Mouse (Mus musculus): ENCODE measurements around the gene Nradd. TPM values are rescaled to one million over a fixed set of nuclear protein-coding genes. Genes with fewer than 3 reads are reported as not detected.

Gene Nradd
- polyA plus RNA-seq, 1 experiment = 3.7 TPM

DNA sequence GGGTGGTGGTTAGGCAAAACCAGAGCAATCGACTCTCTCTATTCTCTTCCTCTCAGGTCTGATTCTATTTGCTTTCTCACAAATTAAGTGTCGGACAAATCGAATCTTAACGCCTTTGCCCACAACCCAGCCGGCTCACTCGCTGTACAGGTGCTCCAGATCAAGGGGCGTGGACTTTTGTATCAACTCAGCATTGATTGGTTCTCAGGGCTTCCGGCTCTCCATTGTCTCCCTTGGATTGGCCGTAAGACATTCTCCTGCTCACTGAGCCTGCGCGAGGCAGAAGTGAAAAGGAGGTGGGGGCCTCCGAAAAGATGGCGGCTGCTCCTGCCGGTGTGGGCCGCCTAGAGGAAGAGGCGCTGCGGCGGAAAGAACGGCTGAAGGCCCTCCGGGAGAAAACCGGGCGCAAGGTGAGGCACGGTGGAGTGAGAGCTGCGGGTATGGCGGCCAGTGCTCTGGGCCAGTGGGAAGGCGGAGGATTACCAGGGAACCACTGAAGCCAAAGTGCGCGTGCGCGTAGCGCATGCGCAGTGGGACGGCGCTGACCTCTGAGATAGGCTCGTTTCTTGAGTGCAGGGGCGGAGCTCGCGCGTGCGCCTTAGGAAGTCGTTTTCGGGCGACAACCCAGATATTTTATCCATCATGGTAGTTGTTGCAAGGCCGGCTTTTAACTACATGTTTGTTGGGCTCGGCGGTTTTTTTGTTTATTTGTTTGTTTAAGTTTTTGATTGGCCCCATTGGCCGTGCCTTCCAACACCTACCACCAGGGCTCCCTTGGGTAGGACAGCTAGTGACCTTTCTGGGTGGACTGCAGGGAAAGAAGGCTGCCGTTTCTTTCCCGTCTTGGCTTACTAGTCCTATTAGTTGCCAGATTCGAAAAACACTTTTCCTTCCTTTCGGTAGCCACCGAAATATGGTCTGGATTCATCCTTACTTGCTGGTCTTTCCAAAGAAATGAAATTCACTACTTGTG, 32.3 kb upstream of the Nradd start, which contains the start of gene Ccdc12:
TSS of gene Ccdc12 (plus strand) at position 255 of the 973 bp plus-strand sequence.
- TF ChIP-seq CTCF (IDR thresholded peaks at IDR 0.05; ENCODE audit: extremely low read depth, insufficient read length, insufficient replicate concordance, low read depth, low read length) = peak; percentile 14; the same call in 1 of the 2 replicates
- TF ChIP-seq POLR2A (IDR thresholded peaks at IDR 0.05; ENCODE audit: low read depth, low read length) = peak; percentile 80
- H3K27me3 ChIP-seq (ENCODE audit: control insufficient read depth, insufficient read depth, low read length) = no peaks in the 10 kb centered on the region
- under 1% methylated on average over 52 of the region's 52 CpGs for WGBS
- peak within 1 kb of the TSS; percentile 67 for H3K4me3 ChIP-seq (ENCODE audit: low read depth, low read length)
- H3K36me3 ChIP-seq (ENCODE audit: control insufficient read depth, insufficient read depth, low read length) = no peaks in the 10 kb centered on the region; the same call in 1 of the 2 replicates
- peak within 1 kb of the TSS; percentile 87 for H3K27ac ChIP-seq (ENCODE audit: insufficient read depth, low read depth, low read length)
- peaks cover 31% of the 10 kb centered on the region for H3K4me1 ChIP-seq (ENCODE audit: control insufficient read depth, insufficient read depth, insufficient read length, low read length)

DNA sequence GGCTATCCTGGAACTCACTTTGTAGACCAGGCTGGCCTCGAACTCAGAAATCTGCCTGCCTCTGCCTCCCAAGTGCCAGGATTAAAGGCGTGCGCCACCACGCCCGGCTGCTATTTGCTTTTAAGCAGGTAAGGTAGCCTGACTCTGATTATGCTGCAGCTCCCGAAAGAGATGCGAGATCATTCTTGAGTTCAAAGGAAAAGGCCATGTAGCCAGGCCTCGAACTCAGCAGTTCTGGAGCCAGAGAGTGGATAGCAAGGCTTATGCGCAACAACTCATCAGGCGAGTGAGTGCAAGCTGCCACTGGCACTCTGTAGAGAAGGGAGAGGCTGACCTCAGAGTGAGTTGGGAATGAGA, 31.4 kb upstream of the Nradd start:
- peak overlapping the region; percentile 67; the same call in 1 of the 2 replicates for H3K4me3 ChIP-seq (ENCODE audit: low read depth, low read length)
- peak overlapping the region; percentile 72 for H3K27ac ChIP-seq (ENCODE audit: insufficient read depth, low read depth, low read length)
- 55% methylated on average over 10 of the region's 10 CpGs for WGBS

DNA sequence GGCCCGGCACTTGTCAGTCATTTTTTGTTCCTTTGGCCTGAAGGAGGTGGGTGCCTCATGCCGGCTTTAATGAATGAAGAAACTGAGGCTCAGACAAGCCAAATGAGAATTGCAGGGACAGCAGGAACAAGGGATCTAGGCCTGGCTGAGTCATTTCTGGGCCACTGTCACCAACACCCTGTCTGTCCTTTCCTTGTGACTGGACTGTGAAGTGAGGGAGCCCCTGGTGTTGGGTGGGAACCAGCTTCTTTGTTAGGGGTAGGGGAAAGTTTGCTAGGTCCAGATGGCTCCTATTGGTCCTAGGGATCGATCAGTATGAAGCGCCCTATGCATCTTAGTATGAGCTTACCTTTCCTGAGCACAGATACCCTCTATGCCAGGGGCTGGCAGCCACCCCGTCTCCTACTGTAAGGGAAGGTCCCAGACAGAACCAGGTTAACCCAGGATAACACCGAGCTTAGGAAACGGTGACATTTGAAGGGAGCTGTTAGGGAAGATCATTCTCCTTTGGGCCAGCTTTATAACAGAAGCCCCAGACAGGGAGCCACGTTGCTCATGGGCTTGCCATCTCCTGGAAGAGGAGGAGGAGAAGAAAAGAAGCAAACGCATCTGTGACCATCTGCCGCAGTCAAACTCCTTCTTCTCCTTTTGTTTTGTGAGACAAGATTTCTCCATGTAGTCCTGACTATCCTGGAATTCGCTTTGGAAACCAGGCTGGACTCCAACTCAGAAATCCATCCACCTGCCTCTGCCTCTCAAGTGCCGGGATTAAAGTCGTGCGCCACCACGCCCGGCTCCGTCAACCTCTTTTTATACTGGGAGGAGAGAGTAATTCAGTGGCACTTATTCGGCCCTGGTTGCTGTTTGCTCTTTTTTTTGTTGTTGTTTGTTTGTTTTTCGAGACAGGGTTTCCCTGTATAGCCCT, 30.7 kb upstream of the Nradd start:
- 76% methylated on average over 19 of the region's 19 CpGs for WGBS
- Histone ChIP-seq H3K4me1 (ENCODE audit: control insufficient read depth, insufficient read depth, insufficient read length, low read length) (peaks cover 27% of the 10 kb centered on the region), H3K27me3 (ENCODE audit: control insufficient read depth, insufficient read depth, low read length) (no peaks in the 10 kb centered on the region), H3K27ac (ENCODE audit: insufficient read depth, low read depth, low read length) (0 out of 2 replicates have a peak overlapping the region, but pooled peaks have one; percentile 32), H3K36me3 (ENCODE audit: control insufficient read depth, insufficient read depth, low read length) (0 out of 2 replicates have a peak, but pooled peaks cover 1% of the 10 kb centered on the region), H3K4me3 (ENCODE audit: low read depth, low read length) (no peak overlapping the region)
- no peak for TF ChIP-seq POLR2A (IDR thresholded peaks at IDR 0.05; ENCODE audit: low read depth, low read length)
- TF ChIP-seq CTCF (IDR thresholded peaks at IDR 0.05; ENCODE audit: extremely low read depth, insufficient read length, insufficient replicate concordance, low read depth, low read length) = no peak

More for the DNA sequence above, 31.4 kb upstream of the Nradd start:
- Histone ChIP-seq H3K36me3 (ENCODE audit: control insufficient read depth, insufficient read depth, low read length) (peaks cover 1% of the 10 kb centered on the region; the same call in 1 of the 2 replicates), H3K4me1 (ENCODE audit: control insufficient read depth, insufficient read depth, insufficient read length, low read length) (peaks cover 28% of the 10 kb centered on the region), H3K27me3 (ENCODE audit: control insufficient read depth, insufficient read depth, low read length) (no peaks in the 10 kb centered on the region)
- TF ChIP-seq POLR2A (IDR thresholded peaks at IDR 0.05; ENCODE audit: low read depth, low read length) = no peak

DNA sequence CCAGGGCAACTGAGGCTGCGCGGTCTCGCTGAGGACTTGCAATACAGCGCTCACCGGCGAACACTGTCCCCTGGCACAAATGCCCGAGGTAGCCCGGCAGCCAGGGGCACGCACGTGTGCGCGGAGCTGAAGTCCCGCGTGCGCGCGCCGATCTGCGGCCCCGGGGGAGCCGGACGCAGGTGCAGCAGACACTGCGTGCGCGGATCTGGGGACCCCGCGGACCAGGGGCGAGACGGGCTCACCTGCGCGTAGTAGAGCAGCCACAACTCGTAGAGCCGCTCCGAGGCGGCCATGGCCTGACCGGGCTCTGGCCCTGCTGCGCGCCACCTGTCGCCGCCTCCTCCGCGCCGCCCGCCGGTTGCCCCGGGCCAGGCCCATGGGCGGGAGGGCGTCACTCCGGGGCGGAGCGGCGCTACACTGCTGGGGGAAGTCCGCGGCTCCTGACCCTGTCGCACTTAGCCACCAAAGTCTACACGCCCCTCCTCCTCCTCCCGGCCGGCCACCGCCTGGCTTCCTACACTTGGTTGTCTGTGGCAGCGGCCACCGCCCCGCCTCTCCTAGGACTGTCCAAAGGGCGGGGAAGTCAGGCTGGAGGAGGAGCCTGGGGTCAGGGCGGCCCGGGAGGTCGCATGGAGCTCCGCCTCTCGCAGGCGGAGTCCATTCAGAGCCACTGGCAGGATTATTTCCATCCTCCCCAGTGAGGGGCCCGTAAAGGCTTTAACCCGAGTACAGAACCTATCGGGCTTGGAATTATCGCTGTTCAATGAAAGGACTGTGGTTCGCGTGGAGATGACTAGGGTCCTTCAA, 29.6 kb upstream of the Nradd start, which contains the start of gene Nbeal2:
TSS of gene Nbeal2 (minus strand) at position 507 of the 807 bp plus-strand sequence.
- TF ChIP-seq CTCF (IDR thresholded peaks at IDR 0.05; ENCODE audit: extremely low read depth, insufficient read length, insufficient replicate concordance, low read depth, low read length) = no peak
- peak; percentile 37; the same call in 1 of the 2 replicates for TF ChIP-seq POLR2A (IDR thresholded peaks at IDR 0.05; ENCODE audit: low read depth, low read length)
- peaks cover 25% of the 10 kb centered on the region for H3K4me1 ChIP-seq (ENCODE audit: control insufficient read depth, insufficient read depth, insufficient read length, low read length)
- H3K27me3 ChIP-seq (ENCODE audit: control insufficient read depth, insufficient read depth, low read length) = no peaks in the 10 kb centered on the region
- WGBS = under 1% methylated on average over 74 of the region's 75 CpGs
- 0 out of 2 replicates have a peak, but pooled peaks cover 1% of the 10 kb centered on the region for H3K36me3 ChIP-seq (ENCODE audit: control insufficient read depth, insufficient read depth, low read length)
- peak within 1 kb of the TSS; percentile 32 for H3K27ac ChIP-seq (ENCODE audit: insufficient read depth, low read depth, low read length)
- peak within 1 kb of the TSS; percentile 76 for H3K4me3 ChIP-seq (ENCODE audit: low read depth, low read length)

DNA sequence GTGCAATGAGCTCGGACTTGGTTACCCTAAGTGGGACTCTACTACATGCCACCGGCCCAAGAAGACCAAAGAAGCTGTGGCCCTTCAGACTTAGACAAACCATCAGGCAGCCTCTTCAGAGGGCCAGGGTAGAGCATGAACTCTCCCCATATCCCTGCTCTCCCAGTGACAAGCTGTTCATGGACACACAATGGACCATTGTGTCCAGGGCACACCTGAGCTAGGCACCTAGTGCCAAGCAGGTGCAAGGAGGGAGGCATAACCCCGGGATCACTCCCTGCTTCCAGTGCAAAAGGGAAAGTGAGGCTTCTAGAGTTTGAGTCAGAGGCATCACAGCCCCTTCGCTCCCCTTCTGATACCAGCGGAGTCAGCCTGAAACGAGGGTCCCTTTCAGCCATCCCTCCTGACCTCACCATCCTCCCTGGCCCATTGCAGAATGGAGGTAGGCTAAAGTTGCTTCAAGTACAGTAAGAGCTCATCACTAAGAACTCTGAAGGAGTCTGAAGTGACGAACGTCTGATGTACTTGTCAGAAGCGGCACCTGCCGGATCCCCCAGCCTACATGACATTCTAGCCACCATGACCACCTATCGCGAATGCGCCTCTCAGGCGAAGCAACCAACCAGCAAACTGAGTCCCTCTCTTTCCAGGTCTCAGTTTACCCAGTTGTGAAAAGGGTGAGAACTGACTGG, 28.9 kb upstream of the Nradd start:
- Histone ChIP-seq H3K36me3 (ENCODE audit: control insufficient read depth, insufficient read depth, low read length) (0 out of 2 replicates have a peak, but pooled peaks cover 1% of the 10 kb centered on the region), H3K27ac (ENCODE audit: insufficient read depth, low read depth, low read length) (peak overlapping the region; percentile 12), H3K4me3 (ENCODE audit: low read depth, low read length) (peak overlapping the region; percentile 76), H3K27me3 (ENCODE audit: control insufficient read depth, insufficient read depth, low read length) (no peaks in the 10 kb centered on the region), H3K4me1 (ENCODE audit: control insufficient read depth, insufficient read depth, insufficient read length, low read length) (peaks cover 25% of the 10 kb centered on the region)
- WGBS = 9% methylated on average over 14 of the region's 14 CpGs
- TF ChIP-seq CTCF (IDR thresholded peaks at IDR 0.05; ENCODE audit: extremely low read depth, insufficient read length, insufficient replicate concordance, low read depth, low read length) (no peak), POLR2A (IDR thresholded peaks at IDR 0.05; ENCODE audit: low read depth, low read length) (no peak)

Measured in small intestine, adult 2 months (tissue).